Mouse (Mus musculus): ENCODE results near the gene Rpl18a. TPM values are rescaled to one million over a fixed set of nuclear protein-coding genes. Genes with fewer than 3 reads are reported as not detected.

Rpl18a gene
- polyA plus RNA-seq, 1 experiment from 2014 or later = 3,565 TPM

DNA sequence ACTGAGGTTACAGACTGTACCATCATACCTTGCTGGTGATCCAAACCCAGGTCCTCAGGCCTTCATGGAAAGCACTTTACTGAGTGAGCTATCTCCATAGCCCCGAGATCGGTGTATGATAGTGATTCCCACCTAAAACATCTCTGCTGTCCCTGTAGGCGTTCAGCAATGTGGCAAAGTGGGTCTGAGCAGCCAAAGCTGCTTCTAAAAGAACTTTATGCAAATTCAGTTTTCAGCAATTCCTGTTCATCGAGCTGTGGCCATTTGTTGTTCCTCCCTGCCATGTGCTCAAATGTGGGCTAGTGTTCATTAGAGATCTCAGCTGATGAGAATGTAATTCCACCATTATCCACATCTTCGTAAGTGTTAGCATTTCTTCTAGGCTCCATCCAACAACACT, 29.2 kb upstream of the Rpl18a start:
- H3K4me1 ChIP-seq (ENCODE audit: control insufficient read depth, insufficient read depth, low read length) = no peaks in the 10 kb centered on the region
- no peak overlapping the region for H3K9ac ChIP-seq (ENCODE audit: low read length)
- no peaks in the 10 kb centered on the region for H3K9me3 ChIP-seq (replicated peaks; ENCODE audit: control insufficient read depth, low read length)
- no peak for ATAC-seq (ENCODE audit: insufficient read depth, low FRiP score)
- no peaks in the 10 kb centered on the region for H3K36me3 ChIP-seq (ENCODE audit: control insufficient read depth, insufficient read depth, low read length)
- 89% methylated on average over 5 of the region's 5 CpGs for WGBS
- no peak overlapping the region for H3K4me3 ChIP-seq (replicated peaks; ENCODE audit: low read length)
- no peaks in the 10 kb centered on the region for H3K27me3 ChIP-seq (ENCODE audit: control insufficient read depth, insufficient read depth, low read length)
- no peak overlapping the region for H3K27ac ChIP-seq (ENCODE audit: low read length)
- no peak overlapping the region for H3K4me2 ChIP-seq (ENCODE audit: low read depth, low read length)

DNA sequence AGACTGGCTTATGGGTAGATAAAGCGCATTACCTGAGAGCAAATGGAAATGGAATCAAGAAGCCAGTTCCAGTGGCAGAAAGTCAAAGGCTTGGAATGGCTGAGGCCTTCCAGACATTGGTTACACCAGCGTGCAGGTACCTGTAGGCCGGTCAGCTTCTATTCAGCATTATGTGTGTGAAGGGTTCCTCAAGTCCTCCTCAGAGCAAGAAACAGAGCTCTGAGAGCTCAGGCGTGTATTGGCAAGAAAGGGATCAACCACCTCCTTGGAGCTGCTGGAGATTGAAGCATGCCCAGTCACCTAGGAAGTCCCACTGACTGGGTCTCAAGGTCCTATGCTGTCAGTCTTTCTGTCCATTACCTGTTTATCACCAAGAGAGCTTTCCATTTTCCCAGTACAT, 28.5 kb upstream of the Rpl18a start:
- Histone ChIP-seq H3K9ac (ENCODE audit: low read length) (no peak overlapping the region), H3K27ac (ENCODE audit: low read length) (no peak overlapping the region), H3K27me3 (ENCODE audit: control insufficient read depth, insufficient read depth, low read length) (no peaks in the 10 kb centered on the region), H3K36me3 (ENCODE audit: control insufficient read depth, insufficient read depth, low read length) (no peaks in the 10 kb centered on the region; the same call in 1 of the 2 replicates), H3K9me3 (replicated peaks; ENCODE audit: control insufficient read depth, low read length) (no peaks in the 10 kb centered on the region), H3K4me2 (ENCODE audit: low read depth, low read length) (no peak overlapping the region), H3K4me3 (replicated peaks; ENCODE audit: low read length) (no peak overlapping the region), H3K4me1 (ENCODE audit: control insufficient read depth, insufficient read depth, low read length) (no peaks in the 10 kb centered on the region)
- 88% methylated on average over 4 of the region's 4 CpGs for WGBS
- ATAC-seq (ENCODE audit: insufficient read depth, low FRiP score) = no peak

DNA sequence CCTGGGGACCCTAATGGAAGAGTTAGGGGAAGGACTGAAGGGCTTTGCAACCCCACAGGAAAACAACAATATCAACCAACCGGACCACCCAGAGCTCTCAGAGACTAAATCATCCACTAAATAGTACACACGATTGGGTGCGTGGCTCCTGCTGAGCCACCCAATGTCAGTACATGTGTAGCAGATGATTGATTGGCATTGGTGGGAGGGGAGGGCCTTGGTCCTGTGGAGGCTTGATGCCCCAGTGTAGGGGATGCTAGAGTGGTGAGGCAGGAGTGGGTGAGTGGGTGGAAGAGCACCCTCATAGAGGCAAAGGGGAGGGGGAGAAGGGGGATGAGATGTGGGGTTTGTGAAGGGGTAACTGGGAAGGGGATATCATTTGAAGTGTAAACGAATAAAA, 26.9 kb upstream of the Rpl18a start:
- Histone ChIP-seq H3K27ac (ENCODE audit: low read length) (no peak overlapping the region), H3K9me3 (replicated peaks; ENCODE audit: control insufficient read depth, low read length) (no peaks in the 10 kb centered on the region), H3K27me3 (ENCODE audit: control insufficient read depth, insufficient read depth, low read length) (no peaks in the 10 kb centered on the region), H3K9ac (ENCODE audit: low read length) (no peak overlapping the region), H3K4me3 (replicated peaks; ENCODE audit: low read length) (no peak overlapping the region), H3K36me3 (ENCODE audit: control insufficient read depth, insufficient read depth, low read length) (peaks cover under 1% of the 10 kb centered on the region; the same call in 1 of the 2 replicates), H3K4me2 (ENCODE audit: low read depth, low read length) (no peak overlapping the region), H3K4me1 (ENCODE audit: control insufficient read depth, insufficient read depth, low read length) (no peaks in the 10 kb centered on the region)
- ATAC-seq (ENCODE audit: insufficient read depth, low FRiP score) = no peak
- WGBS = 83% methylated on average over 4 of the region's 4 CpGs

DNA sequence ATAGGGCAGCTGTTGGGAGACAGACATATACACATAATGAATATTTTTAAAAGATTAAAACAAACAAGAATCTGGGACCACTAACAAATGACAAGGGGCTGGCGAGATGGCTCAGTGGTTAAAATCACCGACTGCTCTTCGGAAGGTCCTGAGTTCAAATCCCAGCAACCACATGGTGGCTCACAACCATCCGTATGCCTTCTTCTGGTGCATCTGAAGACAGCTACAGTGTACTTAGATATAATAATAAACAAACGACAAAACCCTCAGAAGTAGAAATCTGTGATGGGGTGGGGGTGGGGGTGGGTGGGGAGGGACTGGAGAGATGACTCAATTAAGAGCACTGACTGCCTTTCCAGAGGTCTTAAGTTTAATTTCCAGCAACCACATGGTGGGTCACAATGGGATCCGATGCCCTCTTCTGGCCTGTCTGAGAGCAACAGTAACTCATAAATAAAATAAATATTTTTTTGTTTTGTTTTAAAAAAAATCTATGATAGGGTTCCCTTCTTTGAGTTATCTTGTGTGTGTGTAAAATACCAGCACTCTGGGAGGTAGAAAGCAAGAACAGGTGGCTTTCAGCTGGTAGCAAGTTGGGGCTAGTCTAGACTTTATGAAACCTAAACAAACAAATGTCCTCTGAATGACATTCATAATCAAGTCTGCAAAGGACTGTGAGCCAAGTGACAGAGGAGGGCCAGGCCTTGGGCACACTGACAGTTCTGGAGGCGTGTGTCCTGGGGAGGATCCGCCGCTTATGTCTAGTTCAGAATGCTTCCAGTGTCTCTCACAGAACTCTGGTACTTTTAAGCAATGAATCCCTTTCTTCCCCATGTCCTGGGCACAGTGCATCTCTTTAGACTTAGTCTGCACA, 23.1 kb upstream of the Rpl18a start:
- no peaks in the 10 kb centered on the region for H3K27me3 ChIP-seq (ENCODE audit: control insufficient read depth, insufficient read depth, low read length)
- H3K9me3 ChIP-seq (replicated peaks; ENCODE audit: control insufficient read depth, low read length) = no peaks in the 10 kb centered on the region
- 80% methylated on average over 9 of the region's 9 CpGs for whole genome bisulfite sequencing
- no peak overlapping the region for H3K9ac ChIP-seq (ENCODE audit: low read length)
- H3K36me3 ChIP-seq (ENCODE audit: control insufficient read depth, insufficient read depth, low read length) = peaks cover 32% of the 10 kb centered on the region
- H3K4me3 ChIP-seq (replicated peaks; ENCODE audit: low read length) = no peak overlapping the region
- H3K4me2 ChIP-seq (ENCODE audit: low read depth, low read length) = no peak overlapping the region
- no peak overlapping the region for H3K27ac ChIP-seq (ENCODE audit: low read length)
- no peak for ATAC-seq (ENCODE audit: insufficient read depth, low FRiP score)
- H3K4me1 ChIP-seq (ENCODE audit: control insufficient read depth, insufficient read depth, low read length) = no peaks in the 10 kb centered on the region

DNA sequence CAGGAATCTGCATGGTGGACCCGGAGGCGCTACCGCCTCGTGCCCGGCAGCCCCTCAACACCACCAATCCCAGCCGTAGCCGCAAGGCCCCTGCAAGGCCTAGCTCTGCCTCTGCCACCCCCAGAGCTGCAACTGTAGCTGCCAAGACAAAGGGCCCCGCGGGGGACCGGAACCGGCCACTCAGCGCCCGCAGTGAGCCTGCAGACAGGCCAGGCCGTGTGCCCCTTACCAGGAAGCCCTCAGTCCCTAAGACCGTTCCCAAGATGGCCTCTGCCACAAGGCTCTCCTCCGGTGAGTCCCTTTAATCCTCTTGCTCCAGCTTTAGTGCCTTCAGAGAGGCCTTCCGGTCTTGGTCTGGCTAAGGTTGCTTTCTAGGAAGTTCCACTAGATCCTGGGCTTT, 17.5 kb upstream of the Rpl18a start:
- no peak overlapping the region for H3K4me2 ChIP-seq (ENCODE audit: low read depth, low read length)
- no peak overlapping the region for H3K9ac ChIP-seq (ENCODE audit: low read length)
- no peak for ATAC-seq (ENCODE audit: insufficient read depth, low FRiP score)
- no peak overlapping the region for H3K27ac ChIP-seq (ENCODE audit: low read length)
- no peaks in the 10 kb centered on the region for H3K27me3 ChIP-seq (ENCODE audit: control insufficient read depth, insufficient read depth, low read length)
- no peaks in the 10 kb centered on the region for H3K9me3 ChIP-seq (replicated peaks; ENCODE audit: control insufficient read depth, low read length)
- H3K4me1 ChIP-seq (ENCODE audit: control insufficient read depth, insufficient read depth, low read length) = no peaks in the 10 kb centered on the region
- WGBS = 95% methylated on average over 17 of the region's 17 CpGs
- H3K4me3 ChIP-seq (replicated peaks; ENCODE audit: low read length) = no peak overlapping the region
- peaks cover 57% of the 10 kb centered on the region for H3K36me3 ChIP-seq (ENCODE audit: control insufficient read depth, insufficient read depth, low read length)

DNA sequence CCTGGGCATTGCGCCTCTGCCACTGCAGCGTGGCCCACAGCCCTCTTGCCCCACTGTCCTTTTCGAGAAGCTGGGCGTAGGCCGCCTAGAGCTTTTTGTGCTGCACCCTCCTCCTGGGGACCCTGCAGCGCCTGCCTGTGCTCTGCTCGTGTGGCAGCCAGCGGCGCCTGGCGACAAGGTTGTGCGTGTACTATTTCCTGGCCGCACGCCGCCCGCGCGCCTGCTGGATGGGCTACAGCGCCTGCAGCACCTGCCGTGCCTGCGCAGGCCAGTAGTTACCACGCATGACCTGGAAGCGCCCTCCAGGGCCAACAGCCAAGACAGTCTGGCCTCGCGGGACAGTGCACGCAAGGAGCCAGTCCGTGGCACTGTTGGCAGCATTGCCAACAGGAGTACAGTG, 16.3 kb upstream of the Rpl18a start:
- Histone ChIP-seq H3K4me1 (ENCODE audit: control insufficient read depth, insufficient read depth, low read length) (no peaks in the 10 kb centered on the region), H3K27me3 (ENCODE audit: control insufficient read depth, insufficient read depth, low read length) (no peaks in the 10 kb centered on the region), H3K9ac (ENCODE audit: low read length) (no peak overlapping the region), H3K36me3 (ENCODE audit: control insufficient read depth, insufficient read depth, low read length) (peaks cover 51% of the 10 kb centered on the region), H3K9me3 (replicated peaks; ENCODE audit: control insufficient read depth, low read length) (no peaks in the 10 kb centered on the region), H3K4me2 (ENCODE audit: low read depth, low read length) (no peak overlapping the region), H3K27ac (ENCODE audit: low read length) (no peak overlapping the region), H3K4me3 (replicated peaks; ENCODE audit: low read length) (no peak overlapping the region)
- WGBS = 94% methylated on average over 26 of the region's 26 CpGs
- no peak for ATAC-seq (ENCODE audit: insufficient read depth, low FRiP score)

DNA sequence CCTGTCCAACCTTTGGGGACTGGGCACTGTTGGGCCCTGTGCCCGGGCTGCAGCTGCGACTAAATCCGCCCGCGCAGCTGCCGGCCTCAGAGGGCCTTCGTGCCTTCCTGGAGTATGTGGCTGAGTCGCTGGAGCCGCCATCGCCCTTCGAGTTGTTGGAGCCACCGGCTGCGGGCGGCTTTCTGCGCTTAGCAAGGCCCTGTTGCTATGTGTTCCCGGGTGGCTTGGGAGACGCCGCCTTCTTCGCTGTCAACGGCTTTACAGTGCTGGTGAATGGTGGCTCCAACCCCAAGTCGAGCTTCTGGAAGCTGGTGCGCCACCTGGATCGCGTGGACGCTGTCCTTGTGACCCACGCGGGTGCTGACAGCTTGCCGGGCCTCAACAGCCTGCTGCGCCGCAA, 15.7 kb upstream of the Rpl18a start:
- H3K27ac ChIP-seq (ENCODE audit: low read length) = no peak overlapping the region
- H3K4me3 ChIP-seq (replicated peaks; ENCODE audit: low read length) = no peak overlapping the region
- no peak overlapping the region for H3K4me2 ChIP-seq (ENCODE audit: low read depth, low read length)
- 94% methylated on average over 30 of the region's 30 CpGs for WGBS
- no peaks in the 10 kb centered on the region for H3K27me3 ChIP-seq (ENCODE audit: control insufficient read depth, insufficient read depth, low read length)
- no peaks in the 10 kb centered on the region for H3K4me1 ChIP-seq (ENCODE audit: control insufficient read depth, insufficient read depth, low read length)
- H3K9ac ChIP-seq (ENCODE audit: low read length) = no peak overlapping the region
- ATAC-seq (ENCODE audit: insufficient read depth, low FRiP score) = no peak
- H3K36me3 ChIP-seq (ENCODE audit: control insufficient read depth, insufficient read depth, low read length) = peaks cover 49% of the 10 kb centered on the region
- H3K9me3 ChIP-seq (replicated peaks; ENCODE audit: control insufficient read depth, low read length) = no peaks in the 10 kb centered on the region

DNA sequence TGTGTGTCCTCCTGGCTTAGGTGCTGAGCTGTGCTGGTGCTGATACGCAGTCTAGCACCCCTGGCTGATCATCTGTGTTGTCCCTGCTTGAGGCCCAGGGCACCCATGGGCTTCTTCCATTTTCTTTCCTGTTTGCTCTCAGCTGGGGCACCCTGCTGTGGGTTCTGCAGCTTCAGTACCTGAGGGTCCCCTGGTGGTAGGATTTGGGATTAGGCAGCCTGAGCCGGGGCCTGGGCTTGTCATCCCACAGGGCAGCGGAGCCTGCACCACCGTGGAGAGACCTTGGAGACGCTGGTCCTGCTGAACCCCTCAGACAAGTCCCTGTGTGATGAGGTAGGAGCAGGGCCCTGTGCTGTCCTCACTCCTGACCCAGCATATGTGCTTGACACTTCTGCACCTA, 14.4 kb upstream of the Rpl18a start:
- Histone ChIP-seq H3K4me3 (replicated peaks; ENCODE audit: low read length) (no peak overlapping the region), H3K27me3 (ENCODE audit: control insufficient read depth, insufficient read depth, low read length) (no peaks in the 10 kb centered on the region), H3K9ac (ENCODE audit: low read length) (no peak overlapping the region), H3K9me3 (replicated peaks; ENCODE audit: control insufficient read depth, low read length) (no peaks in the 10 kb centered on the region), H3K27ac (ENCODE audit: low read length) (no peak overlapping the region), H3K4me1 (ENCODE audit: control insufficient read depth, insufficient read depth, low read length) (peaks cover 10% of the 10 kb centered on the region), H3K4me2 (ENCODE audit: low read depth, low read length) (no peak overlapping the region), H3K36me3 (ENCODE audit: control insufficient read depth, insufficient read depth, low read length) (peaks cover 38% of the 10 kb centered on the region)
- WGBS = 84% methylated on average over 5 of the region's 5 CpGs
- ATAC-seq (ENCODE audit: insufficient read depth, low FRiP score) = no peak

DNA sequence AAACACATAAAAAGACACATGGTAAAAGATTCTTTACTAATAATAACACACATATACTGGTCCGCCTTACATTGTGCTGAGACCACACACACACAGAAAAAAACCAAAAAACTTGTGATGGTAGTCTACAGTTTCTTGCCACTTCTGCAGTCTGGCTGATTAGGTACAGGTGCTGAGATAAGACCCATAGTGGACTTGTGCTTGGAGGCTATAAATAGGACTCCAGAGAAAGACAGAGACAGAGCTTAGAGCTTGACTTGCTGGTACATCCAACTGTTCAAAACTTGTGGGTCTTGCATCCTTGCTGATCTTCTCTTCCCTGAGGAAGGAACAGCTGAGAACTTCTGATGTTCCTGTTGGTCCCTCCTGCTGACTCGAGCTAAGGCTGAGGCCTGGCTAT, 10.3 kb upstream of the Rpl18a start:
- H3K4me2 ChIP-seq (ENCODE audit: low read depth, low read length) = no peak overlapping the region
- H3K4me1 ChIP-seq (ENCODE audit: control insufficient read depth, insufficient read depth, low read length) = peaks cover 10% of the 10 kb centered on the region
- no peak overlapping the region for H3K27ac ChIP-seq (ENCODE audit: low read length)
- no peak for ATAC-seq (ENCODE audit: insufficient read depth, low FRiP score)
- no peaks in the 10 kb centered on the region for H3K36me3 ChIP-seq (ENCODE audit: control insufficient read depth, insufficient read depth, low read length)
- H3K9ac ChIP-seq (ENCODE audit: low read length) = no peak overlapping the region
- H3K27me3 ChIP-seq (ENCODE audit: control insufficient read depth, insufficient read depth, low read length) = no peaks in the 10 kb centered on the region
- no peaks in the 10 kb centered on the region for H3K9me3 ChIP-seq (replicated peaks; ENCODE audit: control insufficient read depth, low read length)
- H3K4me3 ChIP-seq (replicated peaks; ENCODE audit: low read length) = no peak overlapping the region
- WGBS = 92% methylated on average over 2 of the region's 2 CpGs

Data from stomach, embryonic 16.5 days (tissue).